Mouse (Mus musculus): Measurements from ENCODE around the gene Ost4.

The Ost4 gene

DNA sequence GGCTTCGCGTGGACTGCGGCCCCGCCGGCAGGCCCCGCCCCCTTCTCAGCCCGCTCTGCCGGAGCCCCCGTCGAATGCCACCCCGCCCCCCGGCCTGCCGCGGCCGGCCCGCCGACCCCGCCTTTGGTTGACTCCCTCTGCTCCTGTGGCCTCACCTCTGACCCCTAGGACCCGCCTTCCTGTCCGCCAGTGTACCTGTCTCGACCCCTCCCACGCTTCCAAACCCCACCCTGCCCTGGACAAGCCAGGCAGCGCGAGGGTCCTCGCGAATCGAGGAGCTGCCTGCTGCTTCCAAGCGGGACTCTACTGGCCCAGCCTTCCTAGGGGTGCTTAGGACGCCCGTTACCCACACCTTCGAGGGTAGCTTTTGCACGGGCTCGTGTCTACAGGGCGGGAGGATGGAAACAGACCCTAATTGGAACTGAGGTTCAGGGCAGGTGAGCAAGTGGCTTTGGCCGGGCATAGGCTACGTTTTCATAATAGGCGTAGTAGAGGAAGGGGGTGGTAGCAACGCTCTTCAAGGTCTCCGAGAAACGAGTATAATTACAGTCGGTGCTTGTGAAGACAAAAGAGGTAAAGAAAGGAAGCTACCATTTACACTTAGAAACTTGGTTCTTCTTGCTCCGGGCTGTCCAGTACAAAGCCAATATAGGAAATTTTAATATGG lies 18.4 kb downstream of the Ost4 start:
- WGBS: 1% methylated on average over 41 of the region's 42 CpGs

- under 1% methylated on average over 42 of the region's 42 CpGs for WGBS
These were observed 19.1 kb downstream of the Ost4 start, which contains the start of gene Agbl5 for GRCm38 (mm10) chr5:30888337-30889087. TSS of gene Agbl5 (plus strand) at chr5:30888694.

GRCm38 (mm10) chr5:30887858-30888336 lies 19.7 kb downstream of the Ost4 start:
- WGBS: under 1% methylated on average over 28 of the region's 28 CpGs

GRCm38 (mm10) chr5:30887331-30887761 lies 20.2 kb downstream of the Ost4 start:
- under 1% methylated on average over 19 of the region's 19 CpGs for WGBS

GRCm38 (mm10) chr5:30886731-30887130 lies 20.9 kb downstream of the Ost4 start:
- 14% methylated on average over 5 of the region's 5 CpGs for WGBS

DNA sequence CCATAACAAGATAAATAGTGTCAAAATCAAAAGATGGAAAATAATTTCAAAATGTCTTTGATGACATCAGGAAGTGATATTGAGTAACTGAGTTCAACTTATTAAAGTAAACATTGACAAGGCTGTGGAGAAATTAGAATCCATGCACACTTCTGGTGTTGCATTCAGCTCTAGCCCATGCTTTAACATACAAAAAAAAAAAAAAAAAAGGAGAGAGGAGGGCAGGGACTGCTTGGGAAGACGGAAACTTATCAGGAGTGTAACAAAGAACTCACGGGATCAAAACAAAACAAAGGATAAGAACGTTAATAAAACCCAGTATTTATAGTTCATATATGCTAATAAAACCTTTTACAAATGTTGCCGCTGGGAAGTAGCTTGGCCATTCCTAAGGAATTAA lies 21.4 kb downstream of the Ost4 start:
- 32% methylated on average over 4 of the region's 4 CpGs for WGBS

GRCm38 (mm10) chr5:30881839-30882238 lies 25.7 kb downstream of the Ost4 start:
- 85% methylated on average over 4 of the region's 4 CpGs for WGBS

- WGBS: 70% methylated on average over 5 of the region's 5 CpGs
These were observed 28.1 kb downstream of the Ost4 start for GRCm38 (mm10) chr5:30879347-30879943.

GRCm38 (mm10) chr5:30878616-30879015 lies 29.0 kb downstream of the Ost4 start:
- 30% methylated on average over 6 of the region's 6 CpGs for WGBS

GRCm38 (mm10) chr5:30874365-30874764 lies 33.2 kb downstream of the Ost4 start:
- 92% methylated on average over 7 of the region's 7 CpGs for WGBS

DNA sequence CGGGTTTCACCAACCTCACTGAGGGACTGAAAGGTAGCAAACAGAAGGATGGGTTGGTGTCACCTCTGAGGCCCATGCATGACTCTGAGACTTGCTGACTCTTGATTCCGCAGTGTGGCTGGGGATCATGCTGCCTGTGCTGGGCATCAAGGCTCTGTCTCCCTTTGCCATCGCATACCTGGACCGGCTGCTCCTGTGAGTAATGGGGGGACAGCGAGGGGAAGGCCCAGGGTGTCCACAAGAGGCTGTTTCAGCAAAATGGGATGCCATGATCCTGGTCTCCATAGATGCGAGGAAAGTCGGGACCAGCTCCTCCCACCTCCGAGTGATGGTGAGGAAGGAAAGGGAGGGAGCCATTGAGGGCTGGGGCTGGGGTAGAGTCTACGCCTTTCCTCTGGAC lies 35.0 kb downstream of the Ost4 start:
- WGBS: 90% methylated on average over 9 of the region's 9 CpGs

DNA sequence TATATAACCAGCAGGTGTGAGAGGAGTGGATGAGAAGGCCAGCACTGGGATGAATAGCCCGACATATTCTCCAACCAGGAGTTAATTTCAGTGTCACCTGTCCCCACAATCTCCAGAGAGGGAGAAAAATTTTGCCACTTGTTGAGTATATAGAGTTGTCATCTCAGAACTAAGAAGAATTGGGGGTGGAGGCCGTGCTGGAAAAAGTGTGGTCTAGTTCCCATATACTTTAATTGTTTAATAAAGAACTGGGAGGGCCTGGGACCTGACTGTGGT lies 37.5 kb downstream of the Ost4 start:
- 6% methylated on average over 2 of the region's 2 CpGs for WGBS

DNA sequence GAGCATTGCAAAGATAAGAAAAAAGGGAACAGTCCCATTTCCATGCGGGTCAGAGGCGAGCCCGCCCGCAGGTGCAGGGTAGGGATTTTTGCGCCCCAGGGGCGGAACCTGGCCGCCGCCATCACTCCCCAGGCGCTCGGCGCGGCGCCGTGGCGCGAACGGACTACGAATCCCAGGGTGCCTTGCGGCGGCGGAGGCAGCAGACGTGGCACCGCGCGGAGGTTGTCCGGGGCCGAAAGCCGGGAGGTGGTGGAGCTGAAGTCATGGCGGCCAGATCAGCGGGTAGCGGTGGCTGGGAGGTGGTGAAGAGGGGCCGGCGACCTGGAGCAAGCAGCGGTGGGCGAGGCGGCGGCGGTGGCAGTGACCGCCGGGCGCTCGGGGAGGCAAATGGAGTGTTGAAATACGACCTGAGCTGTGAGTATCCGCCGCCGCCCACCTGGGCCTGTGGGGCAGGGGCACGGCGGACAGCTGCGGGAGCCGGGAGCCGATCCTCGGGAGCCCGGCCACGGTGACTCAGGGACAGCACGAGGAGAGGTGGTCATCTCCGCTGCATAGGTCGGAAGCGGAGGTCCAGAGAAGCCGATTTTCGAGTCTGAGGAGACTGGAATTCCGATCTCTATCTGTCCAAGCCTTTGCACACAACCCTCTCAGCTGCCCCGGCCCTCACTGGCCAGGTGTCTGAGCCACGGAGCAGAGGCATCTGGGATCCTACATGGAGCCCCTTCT lies 38.0 kb downstream of the Ost4 start:
- under 1% methylated on average over 63 of the region's 63 CpGs for WGBS

DNA sequence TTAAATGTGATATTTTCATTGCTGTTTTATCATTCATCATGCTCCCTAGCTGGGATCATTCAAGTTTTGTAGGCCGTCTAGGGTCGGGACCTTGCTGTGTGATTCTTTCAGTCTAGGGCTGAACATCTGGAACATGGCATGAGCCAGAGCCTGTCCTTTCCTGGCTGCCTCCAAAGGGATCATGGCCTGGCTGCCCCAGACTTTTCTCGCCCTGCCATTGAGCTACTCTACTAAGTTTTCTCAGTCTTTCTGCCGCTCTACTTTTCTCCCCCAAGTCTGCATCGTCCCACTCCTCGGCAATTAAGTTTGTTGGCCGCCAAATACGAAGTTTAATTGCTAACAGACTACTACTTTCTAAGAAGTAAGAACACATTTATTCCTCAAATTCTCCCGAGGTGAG lies 38.6 kb downstream of the Ost4 start:
- whole genome bisulfite sequencing: 11% methylated on average over 9 of the region's 9 CpGs

GRCm38 (mm10) chr5:30867712-30868111 lies 39.9 kb downstream of the Ost4 start, which contains the start of gene Tmem214:
TSS of gene Tmem214 (plus strand) at chr5:30868012.
- WGBS: 98% methylated on average over 3 of the region's 3 CpGs

- WGBS: 77% methylated on average over 3 of the region's 3 CpGs
These were observed 40.7 kb downstream of the Ost4 start for GRCm38 (mm10) chr5:30866871-30867270.

DNA sequence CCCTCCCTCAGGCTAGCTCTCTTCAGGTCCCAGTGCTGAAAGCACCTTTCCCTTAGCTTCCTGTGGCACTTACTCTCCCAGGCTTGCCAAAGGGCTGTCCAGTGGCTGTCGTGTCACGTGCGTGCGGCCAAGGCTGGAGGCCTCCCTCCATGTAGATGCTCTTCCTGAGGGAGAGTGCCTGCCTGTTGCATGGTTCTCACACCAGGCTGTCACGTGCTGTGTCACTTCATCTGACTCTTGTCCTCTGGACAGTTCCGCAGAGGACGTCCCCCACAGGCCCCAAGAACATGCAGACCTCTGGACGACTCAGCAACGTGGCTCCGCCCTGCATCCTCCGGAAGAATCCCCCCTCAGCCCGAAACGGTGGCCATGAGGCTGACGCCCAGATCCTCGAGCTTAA lies 43.3 kb downstream of the Ost4 start:
- 63% methylated on average over 15 of the region's 15 CpGs for WGBS

DNA sequence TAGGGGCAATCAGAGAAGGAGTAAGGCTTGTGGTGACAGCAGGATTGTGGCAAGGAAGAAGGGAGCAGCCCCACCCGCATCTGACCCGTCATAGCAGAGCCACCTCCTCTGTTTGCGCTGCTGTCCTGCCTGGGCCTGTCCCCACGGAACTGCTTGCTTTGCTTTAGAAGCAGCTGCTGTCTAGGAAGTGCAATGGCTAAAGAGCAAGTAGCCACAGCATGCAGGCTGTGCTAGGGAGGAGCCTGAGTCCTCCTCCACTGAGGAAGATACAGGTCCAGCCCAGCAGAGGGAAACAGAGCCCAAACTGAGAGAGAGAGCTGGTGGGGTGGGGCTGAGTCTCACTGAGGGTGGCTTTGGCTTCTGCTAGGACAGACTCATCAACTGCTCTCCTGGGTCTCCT lies 43.7 kb downstream of the Ost4 start:
- WGBS: 49% methylated on average over 4 of the region's 4 CpGs

DNA sequence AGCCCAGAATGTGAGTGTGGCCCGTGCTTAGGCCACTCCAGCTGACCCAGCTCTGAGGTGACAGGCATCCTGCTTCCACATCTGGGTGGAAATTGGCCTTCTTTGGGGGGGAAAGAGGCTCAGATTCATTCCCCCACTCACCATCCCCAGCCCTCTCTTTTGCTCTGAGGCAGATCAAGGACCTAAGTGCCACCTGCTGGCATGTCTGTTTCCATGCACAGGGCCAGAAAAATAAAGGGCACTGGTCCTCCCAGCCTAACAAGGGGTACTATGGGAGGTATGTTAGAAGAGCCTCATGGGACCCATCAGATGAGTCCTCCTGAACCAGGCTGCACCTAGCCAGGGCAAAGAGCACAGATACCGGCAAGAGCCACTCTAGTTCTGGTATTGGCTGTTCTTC lies 51.5 kb downstream of the Ost4 start:
- WGBS: 85% methylated on average over 2 of the region's 2 CpGs

Data from cerebral cortex, adult 2 months (tissue).